Mouse (Mus musculus) CH12.LX (cell line): ENCODE results near the gene Fer. TPM values are rescaled to one million over a fixed set of nuclear protein-coding genes. Genes with fewer than 3 reads are reported as not detected.

Experiments
- DNase-seq: peaks from one replicate; pipeline ENCODE4 v3.0.0-alpha.2; 2013; ENCODE audit errors: extremely low read depth
- H3K27ac ChIP-seq: 2 replicates; pipeline ENCODE4 v1.5.1; 2012; ENCODE audit warnings: low read depth, mild to moderate bottlenecking, control low read depth, moderate library complexity; ENCODE audit not compliant: insufficient read depth
- H3K27me3 ChIP-seq: replicated peaks from 2 replicates; pipeline ENCODE3; 2012; ENCODE audit warnings: inconsistent platforms
- H3K36me3 ChIP-seq, 2 experiments: replicated peaks in 1 of 2; 2 replicates each; pipeline versions ENCODE3 to v1.6.1; 2012; ENCODE audit warnings: inconsistent platforms in 1 of 2, low read length in 1 of 2, mild to moderate bottlenecking in 1 of 2, mixed read lengths in 1 of 2, moderate library complexity in 1 of 2; ENCODE audit not compliant: control insufficient read depth in 1 of 2, insufficient read depth in 1 of 2
- H3K4me1 ChIP-seq, 2 experiments: 2 replicates each; pipeline ENCODE4 v1.6.1; 2012; ENCODE audit warnings: inconsistent platforms in 1 of 2, moderate library complexity in 1 of 2; ENCODE audit not compliant: insufficient read depth in 2 of 2, control insufficient read depth in 1 of 2
- H3K4me2 ChIP-seq: 2 replicates; pipeline ENCODE4 v1.6.1; 2012; ENCODE audit warnings: low read depth, mild to moderate bottlenecking, control low read depth; ENCODE audit not compliant: poor library complexity, insufficient read depth, severe bottlenecking
- H3K4me3 ChIP-seq, 3 experiments: fragments of 150-350 bp in 1 of 3; sonication (generic) in 1 of 3; replicated peaks in 1 of 3; 2 replicates each; pipeline versions ENCODE3 to v1.5.1; 2011 to 2012; ENCODE audit warnings: low read depth in 2 of 3, low read length in 2 of 3, mild to moderate bottlenecking in 2 of 3, moderate library complexity in 2 of 3, control low read depth in 1 of 3, improper control_type of control experiment in 1 of 3, inconsistent platforms in 1 of 3, mixed read lengths in 1 of 3; ENCODE audit not compliant: poor library complexity in 1 of 3
- H3K79me2 ChIP-seq: replicated peaks from 2 replicates; pipeline ENCODE4 v1.6.1; 2012; ENCODE audit warnings: mild to moderate bottlenecking, moderate library complexity; ENCODE audit not compliant: control insufficient read depth, poor library complexity, insufficient read depth, severe bottlenecking; ENCODE audit errors: extremely low read depth
- H3K9ac ChIP-seq: 2 replicates; pipeline ENCODE4 v1.6.1; 2012; ENCODE audit warnings: low read depth, mild to moderate bottlenecking, control low read depth, moderate library complexity; ENCODE audit not compliant: insufficient read depth
- H3K9me3 ChIP-seq: replicated peaks from 2 replicates; pipeline ENCODE3; 2012; ENCODE audit warnings: low read length, inconsistent platforms, mixed read lengths
- IRF4 ChIP-seq: IDR thresholded peaks from 2 replicates; pipeline ENCODE4 v1.6.1; 2014; ENCODE audit warnings: low read depth, mild to moderate bottlenecking, inconsistent platforms, low read length, improper control_type of control experiment
- JUND ChIP-seq: conservative IDR thresholded peaks from 2 replicates; pipeline ENCODE4 v1.6.1; 2011; ENCODE audit warnings: low read depth, low read length, improper control_type of control experiment
- KAT2A ChIP-seq: IDR thresholded peaks from 2 replicates; pipeline ENCODE4 v1.6.1; 2012; ENCODE audit warnings: low read length, improper control_type of control experiment, inconsistent platforms; ENCODE audit not compliant: insufficient replicate concordance
- NELFE ChIP-seq: IDR thresholded peaks from 2 replicates; pipeline ENCODE4 v1.6.1; 2011; ENCODE audit warnings: low read depth, low read length, improper control_type of control experiment
- PAX5 ChIP-seq: IDR thresholded peaks from 2 replicates; pipeline ENCODE4 v1.6.1; 2012; ENCODE audit warnings: low read length, inconsistent platforms, mixed read lengths
- POLR2AphosphoS2 ChIP-seq: IDR thresholded peaks from 2 replicates; pipeline ENCODE4 v1.6.1; 2011; ENCODE audit warnings: low read depth, low read length, improper control_type of control experiment
- SIN3A ChIP-seq: IDR thresholded peaks from 2 replicates; pipeline ENCODE4 v1.6.1; 2012; ENCODE audit warnings: low read length, improper control_type of control experiment, inconsistent platforms
- SMC3 ChIP-seq: IDR thresholded peaks from 2 replicates; pipeline ENCODE4 v1.6.1; 2011; ENCODE audit warnings: low read depth, low read length, improper control_type of control experiment
- TBP ChIP-seq: conservative IDR thresholded peaks from 2 replicates; pipeline ENCODE4 v1.6.1; 2011; ENCODE audit warnings: low read depth, low read length, improper control_type of control experiment
- ZC3H11A ChIP-seq: IDR thresholded peaks from 2 replicates; pipeline ENCODE4 v1.6.1; 2012; ENCODE audit warnings: low read depth, mild to moderate bottlenecking, inconsistent platforms, low read length, improper control_type of control experiment
- ZKSCAN1 ChIP-seq: IDR thresholded peaks from 2 replicates; pipeline ENCODE4 v1.6.1; 2012; ENCODE audit warnings: low read depth, inconsistent platforms, low read length, improper control_type of control experiment, borderline replicate concordance
- ZNF384 ChIP-seq: IDR thresholded peaks from 2 replicates; pipeline ENCODE4 v1.6.1; 2012; ENCODE audit warnings: low read depth, low read length, improper control_type of control experiment, inconsistent platforms
- dilution Hi-C: fragments of 300-500 bp; cut with MboI; formaldehyde crosslinking; loops from 2 replicates; pipeline ENCODE4 v1.14.3; 2020; ENCODE audit warnings: low sequenced_read_pairs; ENCODE audit not compliant: extremely low pct_unique_long_range_greater_than_20kb, extremely low pct_ligation_motif_present
- in situ Hi-C: fragments of 300-500 bp; cut with MboI; formaldehyde crosslinking; loops from 3 replicates; pipeline ENCODE4 v1.14.3; 2019; ENCODE audit warnings: low sequenced_read_pairs, low pct_ligation_motif_present, low pct_unique_long_range_greater_than_20kb, mixed read lengths
- polyA plus RNA-seq: library from polyadenylated mRNA; unstranded; fragments of >175 nt; gene quantifications from 2 replicates; pipeline ENCODE4 v1.2.1, GENCODE M21; 2012; ENCODE audit warnings: low read depth; ENCODE audit not compliant: insufficient read length
- total RNA-seq, 2 experiments: library from RNA; depleted of rRNA; stranded (reverse); fragments of 300-350 nt in 1 of 2; fragments of >200 nt in 1 of 2; gene quantifications; 2 replicates each; pipeline ENCODE4 v1.2.3; 2012 to 2014

Fer gene
- total and polyA plus RNA-seq, 3 experiments: 4.3 to 4.9 (median 4.5) TPM

GRCm38 (mm10) chr17:63991160-63991559 is 128.3 kb downstream of the Fer start:
- in situ Hi-C loops: no loop called here
- no peaks in the 10 kb centered on the region for H3K79me2 ChIP-seq
- no peak overlapping the region for H3K4me3 ChIP-seq
- no peak overlapping the region for H3K27ac ChIP-seq
- no peaks in the 10 kb centered on the region for H3K9me3 ChIP-seq
- no peak for DNase-seq
- H3K27me3 ChIP-seq: no peaks in the 10 kb centered on the region
- H3K9ac ChIP-seq: no peak overlapping the region
- H3K36me3 ChIP-seq: no peaks in the 10 kb centered on the region
- H3K4me1 ChIP-seq: peaks cover 2 to 17% of the 10 kb centered on the region in 2 experiments; a peak in 2 of 4 replicates
- no peak overlapping the region for H3K4me2 ChIP-seq
- TF ChIP-seq ZKSCAN1 (no peak), JUND (no peak), TBP (no peak), KAT2A (no peak)
- TF ChIP-seq, all 38 proteins: peak for 0
- dilution Hi-C loops: no loop called here

GRCm38 (mm10) chr17:63995921-63996320 is 133.1 kb downstream of the Fer start:
- Histone ChIP-seq H3K27ac (no peak overlapping the region), H3K27me3 (no peaks in the 10 kb centered on the region), H3K9ac (no peak overlapping the region), H3K4me1 (no peaks in the 10 kb centered on the region), H3K4me3 (no peak overlapping the region), H3K79me2 (no peaks in the 10 kb centered on the region), H3K9me3 (no peaks in the 10 kb centered on the region), H3K4me2 (no peak overlapping the region), H3K36me3 (peaks cover 0 to 2% of the 10 kb centered on the region in 2 experiments)
- no peak for TF ChIP-seq KAT2A
- TF ChIP-seq POLR2AphosphoS2: no peak
- TF ChIP-seq PAX5: no peak
- TF ChIP-seq SIN3A: no peak
- TF ChIP-seq IRF4: no peak
- TF ChIP-seq ZNF384: no peak
- no peak for TF ChIP-seq NELFE
- DNase-seq: no peak
- in situ Hi-C loops (no loop called here), dilution Hi-C loops (no loop called here)

- Histone ChIP-seq H3K4me1 (no peaks in the 10 kb centered on the region), H3K79me2 (no peaks in the 10 kb centered on the region), H3K9ac (no peak overlapping the region), H3K9me3 (no peaks in the 10 kb centered on the region), H3K36me3 (peaks cover 0 to 2% of the 10 kb centered on the region in 2 experiments)
- dilution Hi-C loops (no loop called here), in situ Hi-C loops (no loop called here)
- TF ChIP-seq SMC3: no peak
- TF ChIP-seq ZC3H11A: no peak
- TF ChIP-seq NELFE: no peak
- TF ChIP-seq, all 38 proteins: peak for 0
- DNase-seq: no peak
- no peak overlapping the region for H3K4me3 ChIP-seq
- H3K27me3 ChIP-seq: no peaks in the 10 kb centered on the region
- no peak overlapping the region for H3K27ac ChIP-seq
- H3K4me2 ChIP-seq: no peak overlapping the region
Observed at GRCm38 (mm10) chr17:63997643-63998042, 134.8 kb downstream of the Fer start.
